Mouse (Mus musculus) forebrain, embryonic 14.5 days (tissue): ENCODE results near the gene Defb47. TPM values are rescaled to one million over a fixed set of nuclear protein-coding genes. Genes with fewer than 3 reads are reported as not detected.

ENCODE experiments used
- ATAC-seq: fragments of 200-750 bp; cut with Nextera tagmentation; 2 replicates; pipeline ENCODE4 v1.8.0; 2017; ENCODE audit warnings: mild to moderate bottlenecking, moderate library complexity
- DNase-seq: peaks from one replicate; pipeline ENCODE4 v3.0.0-alpha.2; 2015; ENCODE audit warnings: low spot score
- H3K27ac ChIP-seq: fragments of 300-500 bp; sonication (generic); 2 replicates; pipeline ENCODE4 v1.5.1; 2014; ENCODE audit warnings: low read depth, mild to moderate bottlenecking, control low read depth, low read length, moderate library complexity
- H3K27me3 ChIP-seq: fragments of 300-500 bp; sonication (generic); replicated peaks from 2 replicates; pipeline ENCODE4 v1.6.1; 2014; ENCODE audit warnings: low read length, control low read depth, mixed read lengths; ENCODE audit not compliant: control insufficient read depth, insufficient read depth
- H3K36me3 ChIP-seq: fragments of 300-500 bp; sonication (generic); 2 replicates; pipeline ENCODE4 v1.6.1; 2014; ENCODE audit warnings: low read length, control low read depth; ENCODE audit not compliant: control insufficient read depth, insufficient read depth
- H3K4me1 ChIP-seq: fragments of 300-500 bp; sonication (generic); 2 replicates; pipeline ENCODE4 v1.6.1; 2014; ENCODE audit warnings: antibody characterized with exemption, low read length, control low read depth; ENCODE audit not compliant: control insufficient read depth, insufficient read depth
- H3K4me2 ChIP-seq: fragments of 300-500 bp; sonication (generic); 2 replicates; pipeline ENCODE4 v1.6.1; 2014; ENCODE audit warnings: mild to moderate bottlenecking, control low read depth, low read length
- H3K4me3 ChIP-seq: fragments of 300-500 bp; sonication (generic); 2 replicates; pipeline ENCODE4 v1.5.1; 2014; ENCODE audit warnings: low read depth, low read length, control low read depth
- H3K9ac ChIP-seq: fragments of 300-500 bp; sonication (generic); 2 replicates; pipeline ENCODE4 v1.6.1; 2014; ENCODE audit warnings: mild to moderate bottlenecking, low read length, control low read depth, moderate library complexity
- H3K9me3 ChIP-seq: fragments of 300-500 bp; sonication (generic); replicated peaks from 2 replicates; pipeline ENCODE4 v1.6.1; 2016; ENCODE audit warnings: low read length, control low read depth, mixed read lengths; ENCODE audit not compliant: control insufficient read depth
- WGBS: fragments of 180-500 bp; shearing (Covaris S2); extraction: QIAGEN DNeasy Blood & Tissue Kit; methylation state at CpG from one replicate; pipeline ENCODE4 v1.1.7; 2014; 5-methylcytosine and 5-hydroxymethylcytosine counted together
- polyA plus RNA-seq: library from polyadenylated mRNA; unstranded; fragments of >200 nt; fragmentation: Nextera tagmentation; extraction: Ambion mirVana; gene quantifications from 2 replicates; pipeline ENCODE4 v1.2.1, GENCODE M21; 2014

Gene Defb47
- polyA plus RNA-seq: not detected in 2 replicates

- no peak for ATAC-seq
- WGBS: 87% methylated on average over 8 of the region's 8 CpGs
These were observed at the start of gene Defb47 for GRCm38 (mm10) chr14:62997777-62998176. TSS of gene Defb47 (plus strand) at chr14:62998077.

GRCm38 (mm10) chr14:62956091-62956490, 41.8 kb upstream of the Defb47 start:
- DNase-seq (no peak), ATAC-seq (no peak)
- Histone ChIP-seq H3K27me3 (no peaks in the 10 kb centered on the region), H3K4me2 (no peak overlapping the region), H3K9me3 (no peaks in the 10 kb centered on the region), H3K9ac (no peak overlapping the region), H3K4me1 (no peaks in the 10 kb centered on the region), H3K27ac (no peak overlapping the region), H3K36me3 (peaks cover 54% of the 10 kb centered on the region), H3K4me3 (no peak overlapping the region)
- 90% methylated on average over 9 of the region's 9 CpGs for WGBS

More at GRCm38 (mm10) chr14:62997777-62998176, at the start of gene Defb47:
- Histone ChIP-seq H3K9ac (no peak within 1 kb of the TSS), H3K4me1 (no peaks in the 10 kb centered on the region), H3K27ac (no peak within 1 kb of the TSS), H3K27me3 (no peaks in the 10 kb centered on the region), H3K4me3 (no peak within 1 kb of the TSS), H3K4me2 (no peak within 1 kb of the TSS), H3K9me3 (no peaks in the 10 kb centered on the region), H3K36me3 (no peaks in the 10 kb centered on the region)
- no peak for DNase-seq

DNA sequence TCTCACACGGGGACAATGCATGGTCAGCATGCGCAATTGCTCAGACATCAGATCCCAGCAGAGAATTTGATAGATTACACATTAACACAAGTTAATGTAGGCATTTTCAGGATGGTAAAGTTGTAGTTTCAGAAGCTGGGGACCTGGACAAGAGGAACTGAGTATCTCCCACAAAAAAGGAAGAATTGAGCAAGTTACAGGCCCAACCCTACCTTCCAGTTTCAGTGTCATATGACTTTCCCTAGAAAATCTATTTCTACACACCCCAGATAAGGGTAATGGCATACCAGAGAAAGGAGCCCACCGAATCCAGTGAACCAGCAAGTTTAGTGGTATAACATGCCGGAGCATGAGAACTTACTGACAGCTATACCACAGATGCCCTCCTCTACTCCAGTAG, 34.2 kb upstream of the Defb47 start:
- no peaks in the 10 kb centered on the region for H3K27me3 ChIP-seq
- no peak overlapping the region for H3K27ac ChIP-seq
- H3K36me3 ChIP-seq: 0 out of 2 replicates have a peak, but pooled peaks cover 3% of the 10 kb centered on the region
- no peak overlapping the region for H3K9ac ChIP-seq
- H3K9me3 ChIP-seq: no peaks in the 10 kb centered on the region
- DNase-seq (no peak), ATAC-seq (no peak)
- peaks cover 4% of the 10 kb centered on the region for H3K4me1 ChIP-seq
- H3K4me2 ChIP-seq: no peak overlapping the region
- no peak overlapping the region for H3K4me3 ChIP-seq
- 83% methylated on average over 4 of the region's 4 CpGs for WGBS

DNA sequence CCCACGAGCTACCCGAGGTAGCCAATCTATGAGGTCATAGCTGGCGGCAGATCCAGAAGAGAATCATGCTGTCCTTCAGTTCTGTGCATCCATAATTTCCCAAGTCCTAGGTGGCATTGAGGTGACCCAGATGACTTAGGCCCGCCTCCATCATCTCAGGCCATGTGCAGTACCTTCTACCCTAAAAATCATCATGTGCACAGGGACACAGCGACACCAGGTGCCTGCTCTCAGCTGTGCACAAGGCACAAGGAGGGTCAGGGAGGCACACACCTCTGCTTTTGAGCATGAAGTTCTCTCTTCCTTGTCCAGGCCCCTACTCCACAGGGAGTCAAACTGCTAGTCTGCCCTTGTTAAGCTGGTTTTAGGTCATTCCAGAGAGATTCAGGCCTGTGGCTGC, 32.5 kb upstream of the Defb47 start:
- Histone ChIP-seq H3K36me3 (no peaks in the 10 kb centered on the region), H3K9ac (no peak overlapping the region), H3K27ac (no peak overlapping the region), H3K4me2 (no peak overlapping the region), H3K4me1 (peaks cover 4% of the 10 kb centered on the region), H3K9me3 (no peaks in the 10 kb centered on the region), H3K4me3 (no peak overlapping the region), H3K27me3 (no peaks in the 10 kb centered on the region)
- 86% methylated on average over 5 of the region's 5 CpGs for WGBS
- ATAC-seq (no peak), DNase-seq (no peak)

DNA sequence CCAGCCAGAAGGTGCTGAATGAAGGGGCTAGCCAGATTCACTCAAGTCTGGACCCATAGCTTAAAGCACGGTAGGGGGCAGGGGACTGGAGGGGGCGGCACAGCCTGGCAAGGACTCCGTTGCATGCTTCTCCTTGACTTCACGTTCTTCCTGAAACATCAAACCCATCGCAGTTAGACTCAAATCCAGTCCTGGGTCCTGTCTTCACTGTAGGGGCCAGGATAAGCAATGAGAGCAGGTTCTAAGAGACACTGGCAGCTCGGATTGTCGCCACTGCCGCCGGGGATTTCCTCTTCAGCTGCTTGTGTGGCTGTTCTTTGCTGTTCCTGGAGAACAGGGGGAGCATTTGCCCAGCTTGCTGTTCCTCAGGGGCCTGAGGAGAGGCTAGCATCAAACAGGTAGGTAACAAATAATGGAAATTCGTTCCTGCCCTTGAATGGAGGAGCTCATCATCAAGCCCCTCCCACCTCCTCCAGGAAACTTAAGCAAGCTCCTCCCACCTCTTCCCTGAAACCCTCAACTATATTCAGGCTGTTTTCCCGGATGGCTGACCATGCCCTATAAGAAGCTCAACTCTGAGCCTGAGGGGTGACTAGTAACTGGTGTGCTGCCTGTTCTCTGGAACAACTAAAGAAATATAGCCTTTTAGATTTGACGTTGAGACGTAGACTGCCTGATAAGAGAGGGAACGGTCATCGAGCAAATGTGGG, 31.9 kb upstream of the Defb47 start:
- peak overlapping the region; percentile 48; the same call in 1 of the 2 replicates for H3K9ac ChIP-seq
- no peaks in the 10 kb centered on the region for H3K36me3 ChIP-seq
- no peak for ATAC-seq
- no peaks in the 10 kb centered on the region for H3K9me3 ChIP-seq
- H3K4me1 ChIP-seq: peaks cover 4% of the 10 kb centered on the region
- no peaks in the 10 kb centered on the region for H3K27me3 ChIP-seq
- 28% methylated on average over 15 of the region's 15 CpGs for WGBS
- H3K27ac ChIP-seq: no peak overlapping the region
- DNase-seq: peak; percentile 20
- peak overlapping the region; percentile 44 for H3K4me2 ChIP-seq
- peak overlapping the region; percentile 16; the same call in 1 of the 2 replicates for H3K4me3 ChIP-seq

- WGBS: 7% methylated on average over 5 of the region's 5 CpGs
- Histone ChIP-seq H3K9ac (no peak overlapping the region), H3K27ac (no peak overlapping the region), H3K9me3 (no peaks in the 10 kb centered on the region), H3K4me3 (no peak overlapping the region), H3K4me1 (no peaks in the 10 kb centered on the region), H3K36me3 (no peaks in the 10 kb centered on the region), H3K4me2 (no peak overlapping the region), H3K27me3 (no peaks in the 10 kb centered on the region)
- DNase-seq (peak; percentile 65), ATAC-seq (no peak)
These were observed 22.8 kb upstream of the Defb47 start for GRCm38 (mm10) chr14:62975046-62975445.

GRCm38 (mm10) chr14:62979815-62980214, 18.1 kb upstream of the Defb47 start:
- H3K27ac ChIP-seq: no peak overlapping the region
- no peak for ATAC-seq
- H3K36me3 ChIP-seq: no peaks in the 10 kb centered on the region
- 68% methylated on average over 1 of the region's 1 CpGs for whole genome bisulfite sequencing
- H3K9me3 ChIP-seq: no peaks in the 10 kb centered on the region
- no peak overlapping the region for H3K4me2 ChIP-seq
- H3K27me3 ChIP-seq: no peaks in the 10 kb centered on the region
- H3K9ac ChIP-seq: no peak overlapping the region
- DNase-seq: no peak
- H3K4me1 ChIP-seq: no peaks in the 10 kb centered on the region
- no peak overlapping the region for H3K4me3 ChIP-seq

DNA sequence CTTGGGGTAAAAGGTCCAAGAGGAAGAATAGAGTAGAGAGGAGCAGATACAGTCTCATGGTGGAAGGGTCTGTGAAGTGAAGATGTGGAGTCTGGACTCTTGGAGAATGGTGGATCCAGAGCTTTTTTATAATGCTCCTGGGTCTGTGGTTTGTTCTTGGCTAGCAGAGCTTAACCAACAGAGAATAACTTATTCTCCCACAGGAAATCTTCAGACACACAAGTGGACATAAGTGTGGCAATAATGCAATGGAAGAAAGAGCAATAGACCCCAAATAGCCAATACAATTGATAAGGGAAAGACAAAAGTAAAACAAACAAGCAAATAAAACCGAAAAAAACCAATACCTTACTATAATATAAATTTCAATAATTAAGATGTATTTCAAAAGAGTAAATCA, 13.5 kb upstream of the Defb47 start, which contains the start of gene Defb48:
Gene Defb48, minus strand, starts transcription at position 101 of the 400 bp plus-strand sequence.
- H3K9me3 ChIP-seq: no peaks in the 10 kb centered on the region
- no peaks in the 10 kb centered on the region for H3K27me3 ChIP-seq
- ATAC-seq (no peak), DNase-seq (no peak)
- H3K4me3 ChIP-seq: no peak within 1 kb of the TSS
- H3K36me3 ChIP-seq: no peaks in the 10 kb centered on the region
- H3K4me2 ChIP-seq: no peak within 1 kb of the TSS
- H3K27ac ChIP-seq: no peak within 1 kb of the TSS
- H3K4me1 ChIP-seq: no peaks in the 10 kb centered on the region
- H3K9ac ChIP-seq: no peak within 1 kb of the TSS
- 76% methylated on average over 1 of the region's 1 CpGs for WGBS

- no peak for DNase-seq
- H3K36me3 ChIP-seq: no peaks in the 10 kb centered on the region
- no peaks in the 10 kb centered on the region for H3K9me3 ChIP-seq
- H3K27ac ChIP-seq: no peak overlapping the region
- WGBS: 73% methylated on average over 3 of the region's 3 CpGs
- ATAC-seq: no peak
- H3K27me3 ChIP-seq: no peaks in the 10 kb centered on the region
- no peak overlapping the region for H3K9ac ChIP-seq
- no peaks in the 10 kb centered on the region for H3K4me1 ChIP-seq
- no peak overlapping the region for H3K4me2 ChIP-seq
- H3K4me3 ChIP-seq: no peak overlapping the region
These were observed 6.6 kb upstream of the Defb47 start for GRCm38 (mm10) chr14:62991271-62991670.
